Mouse (Mus musculus) MEL (cell line): ENCODE measurements at regions not wholly inside any gene's neighbourhood (a gene's known extent, or its start where the extent isn't known, plus 50 kb on each side); places are given as distances from the start of the nearest gene placed in this dataset.

Experiments
- DNase-seq: peaks from one replicate; pipeline ENCODE4 v3.0.0; 2011; ENCODE audit warnings: low read depth, low spot score
- H3K27ac ChIP-seq: 2 replicates; pipeline ENCODE4 v1.5.1; 2012; ENCODE audit warnings: low read depth, mild to moderate bottlenecking, control low read depth, low read length, moderate library complexity; ENCODE audit not compliant: control insufficient read depth
- H3K27me3 ChIP-seq, 2 experiments: fragments of 150-350 bp in 1 of 2; sonication (generic) in 1 of 2; 2 replicates each; pipeline ENCODE4 v1.6.1; 2012; ENCODE audit warnings: low read length in 2 of 2, mild to moderate bottlenecking in 2 of 2, improper control_type of control experiment in 1 of 2, moderate library complexity in 1 of 2; ENCODE audit not compliant: insufficient read depth in 2 of 2, control insufficient read depth in 1 of 2
- H3K36me3 ChIP-seq, 2 experiments: 2 replicates each; pipeline ENCODE4 v1.6.1; 2012 to 2014; ENCODE audit warnings: low read length in 2 of 2, improper control_type of control experiment in 1 of 2, inconsistent platforms in 1 of 2, mild to moderate bottlenecking in 1 of 2; ENCODE audit not compliant: insufficient read depth in 2 of 2, control insufficient read depth in 1 of 2
- H3K4me1 ChIP-seq, 2 experiments: fragments of 150-350 bp in 1 of 2; sonication (generic) in 1 of 2; 2 replicates each; pipeline ENCODE4 v1.6.1; 2012; ENCODE audit warnings: low read length in 2 of 2, improper control_type of control experiment in 1 of 2, mild to moderate bottlenecking in 1 of 2; ENCODE audit not compliant: insufficient read depth in 2 of 2, control insufficient read depth in 1 of 2
- H3K4me3 ChIP-seq, 2 experiments: fragments of 150-350 bp in 1 of 2; sonication (generic) in 1 of 2; 2 replicates each; pipeline ENCODE4 v1.5.1; 2012; ENCODE audit warnings: low read depth in 2 of 2, low read length in 2 of 2, mild to moderate bottlenecking in 2 of 2, moderate library complexity in 2 of 2, control low read depth in 1 of 2, improper control_type of control experiment in 1 of 2; ENCODE audit not compliant: control insufficient read depth in 1 of 2, insufficient read depth in 1 of 2
- H3K79me2 ChIP-seq: 2 replicates; pipeline ENCODE4 v1.6.1; 2012; ENCODE audit warnings: mild to moderate bottlenecking, low read length, moderate library complexity; ENCODE audit not compliant: control insufficient read depth, poor library complexity, insufficient read depth
- H3K9ac ChIP-seq: 2 replicates; pipeline ENCODE4 v1.6.1; 2012; ENCODE audit warnings: low read depth, mild to moderate bottlenecking, control low read depth, low read length, moderate library complexity; ENCODE audit not compliant: control insufficient read depth, poor library complexity, severe bottlenecking
- H3K9me3 ChIP-seq: fragments of 150-350 bp; sonication (generic); replicated peaks from 2 replicates; pipeline ENCODE4 v1.6.1; 2012; ENCODE audit warnings: mild to moderate bottlenecking, low read length, improper control_type of control experiment, moderate library complexity; ENCODE audit not compliant: insufficient read depth
- BHLHE40 ChIP-seq: IDR thresholded peaks from 2 replicates; pipeline ENCODE4 v1.6.1; 2012; ENCODE audit warnings: low read depth, mild to moderate bottlenecking, inconsistent platforms, low read length, improper control_type of control experiment, borderline replicate concordance
- CHD1 ChIP-seq: IDR thresholded peaks from 2 replicates; pipeline ENCODE4 v1.6.1; 2012; ENCODE audit warnings: low read depth, mild to moderate bottlenecking, inconsistent platforms, low read length, improper control_type of control experiment
- EP300 ChIP-seq, 2 experiments: IDR thresholded peaks; 2 replicates each; pipeline ENCODE4 v1.6.1; 2011; ENCODE audit warnings: improper control_type of control experiment in 2 of 2, low read length in 2 of 2, low read depth in 1 of 2, mild to moderate bottlenecking in 1 of 2
- ETS1 ChIP-seq: IDR thresholded peaks from 2 replicates; pipeline ENCODE4 v1.6.1; 2012; ENCODE audit warnings: low read depth, mild to moderate bottlenecking, inconsistent platforms, low read length, improper control_type of control experiment, moderate library complexity
- GATA1 ChIP-seq: IDR thresholded peaks from 2 replicates; pipeline ENCODE4 v1.6.1; 2011; ENCODE audit warnings: low read depth, low read length, improper control_type of control experiment
- JUND ChIP-seq: IDR thresholded peaks from 2 replicates; pipeline ENCODE4 v1.6.1; 2011; ENCODE audit warnings: low read depth, mild to moderate bottlenecking, improper control_type of control experiment, low read length
- MAFK ChIP-seq: IDR thresholded peaks from 2 replicates; pipeline ENCODE4 v1.6.1; 2011; ENCODE audit warnings: low read depth, mild to moderate bottlenecking, low read length, improper control_type of control experiment, borderline replicate concordance
- MAX ChIP-seq: IDR thresholded peaks from 2 replicates; pipeline ENCODE4 v1.6.1; 2011; ENCODE audit warnings: low read length, improper control_type of control experiment
- MXI1 ChIP-seq: IDR thresholded peaks from 2 replicates; pipeline ENCODE4 v1.6.1; 2011; ENCODE audit warnings: mild to moderate bottlenecking, low read depth, low read length, improper control_type of control experiment
- MYB ChIP-seq: IDR thresholded peaks from 2 replicates; pipeline ENCODE4 v1.6.1; 2011; ENCODE audit warnings: mild to moderate bottlenecking, low read depth, low read length, improper control_type of control experiment
- MYC ChIP-seq: IDR thresholded peaks from 2 replicates; pipeline ENCODE4 v1.6.1; 2011; ENCODE audit warnings: low read depth, mild to moderate bottlenecking, low read length, improper control_type of control experiment, moderate library complexity
- NELFE ChIP-seq: IDR thresholded peaks from 2 replicates; pipeline ENCODE4 v1.6.1; 2011; ENCODE audit warnings: low read depth, low read length, improper control_type of control experiment
- POLR2AphosphoS2 ChIP-seq: IDR thresholded peaks from 2 replicates; pipeline ENCODE4 v1.6.1; 2011; ENCODE audit warnings: low read length, improper control_type of control experiment
- RAD21 ChIP-seq: IDR thresholded peaks from 2 replicates; pipeline ENCODE4 v1.6.1; 2011; ENCODE audit warnings: mild to moderate bottlenecking, low read depth, low read length, improper control_type of control experiment
- RCOR1 ChIP-seq: IDR thresholded peaks from 2 replicates; pipeline ENCODE4 v1.6.1; 2012; ENCODE audit warnings: low read depth, mild to moderate bottlenecking, inconsistent platforms, low read length, improper control_type of control experiment
- SIN3A ChIP-seq: IDR thresholded peaks from 2 replicates; pipeline ENCODE4 v1.6.1; 2012; ENCODE audit warnings: low read length, improper control_type of control experiment, inconsistent platforms
- TAL1 ChIP-seq: IDR thresholded peaks from 2 replicates; pipeline ENCODE4 v1.6.1; 2012; ENCODE audit warnings: mild to moderate bottlenecking, inconsistent platforms, low read length, moderate library complexity, mixed read lengths
- TCF12 ChIP-seq: IDR thresholded peaks from 2 replicates; pipeline ENCODE4 v1.6.1; 2014; ENCODE audit warnings: low read depth, mild to moderate bottlenecking, inconsistent platforms, low read length, improper control_type of control experiment, moderate library complexity

DNA sequence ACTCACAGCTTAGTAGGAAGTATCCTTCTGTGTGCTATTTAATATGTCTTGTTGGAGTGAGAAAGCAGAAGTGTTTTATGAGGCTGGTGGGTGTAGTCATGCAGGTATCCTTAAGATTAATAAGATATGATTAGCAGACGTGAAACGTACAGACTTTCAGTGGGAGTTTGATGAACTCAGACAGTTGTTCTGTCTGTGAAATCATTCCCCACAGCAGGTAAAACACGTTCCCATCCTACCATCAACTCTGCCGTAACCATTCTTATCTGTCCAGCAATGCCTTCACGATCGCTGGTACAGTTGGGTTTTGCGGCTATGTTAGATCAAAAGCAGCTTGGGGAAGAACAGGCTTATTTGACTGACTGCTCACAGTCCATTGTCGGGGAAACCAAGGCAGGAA is 332.3 kb downstream of the Med10 start:
- TF ChIP-seq GATA1, result peak; percentile 52
- peak; percentile 33; the same call in 1 of the 2 replicates for TF ChIP-seq MYC
- no peak for TF ChIP-seq POLR2AphosphoS2
- TF ChIP-seq EP300 (IDR thresholded peaks at IDR 0.05; ENCODE audit: low read depth in 1 of 2, low read length in 2 of 2), result peak; percentile 50 to 65; a peak in 3 of 4 replicates
- TF ChIP-seq MAX, result 0 out of 2 replicates have a peak, but pooled peaks have one; percentile 17
- Histone ChIP-seq H3K9me3 (no peaks in the 10 kb centered on the region), H3K36me3 (peaks cover 0 to 5% of the 10 kb centered on the region in 2 experiments; a peak in 2 of 4 replicates), H3K27me3 (no peaks in the 10 kb centered on the region), H3K27ac (peak overlapping the region; percentile 16; the same call in 1 of the 2 replicates), H3K9ac (0 out of 2 replicates have a peak overlapping the region, but pooled peaks have one; percentile 13), H3K4me1 (peaks cover 0 to 6% of the 10 kb centered on the region in 2 experiments; a peak in 2 of 4 replicates), H3K4me3 (peak overlapping the region in 1 of 2 experiments; percentile 35; a peak in 3 of 4 replicates), H3K79me2 (no peaks in the 10 kb centered on the region)
- peak; percentile 74 for DNase-seq

DNA sequence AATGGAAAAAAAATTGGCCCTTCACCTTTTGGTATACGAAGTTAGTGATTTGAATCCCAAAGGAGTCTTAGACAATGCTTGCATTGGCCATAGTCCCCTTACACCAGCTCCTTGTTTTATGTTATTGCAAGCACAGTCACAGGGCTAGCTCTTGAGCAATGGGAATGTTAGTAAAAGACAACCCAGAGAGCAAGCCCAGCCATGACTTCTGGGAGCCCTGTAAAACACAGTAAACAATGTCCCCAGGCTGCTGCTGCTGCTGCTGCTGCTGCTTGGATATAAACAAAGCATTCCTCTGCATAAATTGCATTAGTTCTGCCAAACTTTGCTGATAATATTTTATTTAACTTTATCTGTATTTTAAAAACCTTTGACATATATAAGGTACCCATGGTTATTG is 334.0 kb downstream of the Med10 start:
- H3K4me1 ChIP-seq, result peaks cover 0 to 6% of the 10 kb centered on the region in 2 experiments; a peak in 2 of 4 replicates
- H3K9ac ChIP-seq, result no peak overlapping the region
- H3K79me2 ChIP-seq, result no peaks in the 10 kb centered on the region
- no peak for DNase-seq
- H3K27ac ChIP-seq, result no peak overlapping the region
- H3K9me3 ChIP-seq, result no peaks in the 10 kb centered on the region
- no peak for TF ChIP-seq RAD21
- no peak for TF ChIP-seq CHD1
- no peak for TF ChIP-seq NELFE
- no peak for TF ChIP-seq MXI1
- TF ChIP-seq, all 39 proteins: peak for 0
- no peaks in the 10 kb centered on the region for H3K27me3 ChIP-seq
- peaks cover 0 to 5% of the 10 kb centered on the region in 2 experiments; a peak in 2 of 4 replicates for H3K36me3 ChIP-seq
- no peak overlapping the region for H3K4me3 ChIP-seq

DNA sequence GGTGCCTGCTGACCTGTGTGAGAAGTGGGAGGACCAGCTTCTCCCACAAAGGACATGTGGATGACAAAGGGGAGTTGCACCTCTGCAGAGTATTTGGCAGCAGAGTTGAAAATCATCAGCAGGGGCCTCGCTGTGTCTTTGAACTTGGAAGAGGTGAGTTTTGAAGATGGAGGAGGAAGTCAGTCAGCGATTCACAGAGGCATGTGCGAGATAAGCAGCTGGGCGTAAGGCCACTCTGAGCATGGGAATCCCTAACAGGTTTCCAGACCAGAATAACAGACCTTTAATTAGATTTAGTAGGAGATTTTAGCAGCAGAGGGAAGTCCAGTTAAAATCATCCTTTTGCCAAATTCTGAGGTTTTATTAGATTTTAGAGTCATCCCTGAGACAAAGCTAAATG is 342.3 kb downstream of the Med10 start:
- Histone ChIP-seq H3K79me2 (no peaks in the 10 kb centered on the region), H3K27me3 (no peaks in the 10 kb centered on the region), H3K36me3 (peaks cover 0 to 7% of the 10 kb centered on the region in 2 experiments; a peak in 2 of 4 replicates), H3K4me3 (no peak overlapping the region), H3K9me3 (no peaks in the 10 kb centered on the region), H3K27ac (peak overlapping the region; percentile 38), H3K4me1 (peaks cover 2 to 12% of the 10 kb centered on the region in 2 experiments; a peak in 3 of 4 replicates), H3K9ac (no peak overlapping the region)
- DNase-seq, result peak; percentile 72
- TF ChIP-seq RAD21, result no peak
- peak; percentile 66; the same call in 1 of the 2 replicates for TF ChIP-seq MYC
- TF ChIP-seq JUND, result no peak
- no peak for TF ChIP-seq MAFK
- TF ChIP-seq BHLHE40, result peak; percentile 64; the same call in 1 of the 2 replicates
- TF ChIP-seq SIN3A, result no peak
- TF ChIP-seq EP300 (IDR thresholded peaks at IDR 0.05; ENCODE audit: low read depth in 1 of 2, low read length in 2 of 2), result peak; percentile 49 to 53; a peak in 2 of 4 replicates
- peak; percentile 79 for TF ChIP-seq GATA1
- TF ChIP-seq POLR2AphosphoS2, result no peak
- peak; percentile 50 for TF ChIP-seq TAL1
- peak; percentile 65 for TF ChIP-seq RCOR1
- no peak for TF ChIP-seq MYB
- peak; percentile 81 for TF ChIP-seq MAX
- TF ChIP-seq ETS1, result peak; percentile 77
- TF ChIP-seq MXI1, result peak; percentile 55; the same call in 1 of the 2 replicates
- no peak for TF ChIP-seq TCF12
